Mouse (Mus musculus): ENCODE data around the gene Grip1. TPM values are rescaled to one million over a fixed set of nuclear protein-coding genes. Genes with fewer than 3 reads are reported as not detected.

Gene Grip1
- polyA plus RNA-seq, 1 experiment: 0.08 TPM

DNA sequence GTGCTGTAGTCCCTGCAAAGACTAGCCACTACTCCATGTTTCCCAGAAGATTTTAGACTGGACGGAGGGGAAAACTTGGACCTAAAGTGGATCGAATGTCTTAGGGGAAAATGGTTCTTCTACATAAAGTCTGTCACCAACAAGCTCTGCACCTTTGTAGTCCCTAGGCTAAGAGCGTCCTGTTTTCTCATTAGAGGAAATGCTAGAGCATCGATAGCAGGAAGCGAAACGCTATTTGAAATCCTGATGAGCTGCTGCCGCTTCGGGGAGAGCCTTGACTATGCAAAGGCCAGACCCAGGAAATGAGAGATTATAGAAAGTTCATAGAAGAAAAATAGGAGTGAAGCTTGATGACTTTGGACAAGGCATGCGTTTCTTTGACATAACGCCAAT is 671.8 kb downstream of the Grip1 start:
- Histone ChIP-seq H3K36me3 (ENCODE audit: control insufficient read depth, insufficient read depth) (no peaks in the 10 kb centered on the region), H3K27me3 (ENCODE audit: control insufficient read depth, insufficient read depth, insufficient read length) (peaks cover 8% of the 10 kb centered on the region), H3K79me2 (ENCODE audit: control insufficient read depth, insufficient read depth) (no peaks in the 10 kb centered on the region), H3K4me3 (no peak overlapping the region), H3ac (ENCODE audit: control insufficient read depth, insufficient read length) (no peak overlapping the region), H3K4me2 (ENCODE audit: low read depth) (no peak overlapping the region)
- TF ChIP-seq E2F4 (IDR thresholded peaks at IDR 0.05; ENCODE audit: insufficient read depth): no peak
- no peak for TF ChIP-seq POLR2A (IDR thresholded peaks at IDR 0.05; ENCODE audit: insufficient read length, low read depth)
- TF ChIP-seq SRF (IDR thresholded peaks at IDR 0.05; ENCODE audit: control insufficient read depth, insufficient read length, low read depth): no peak
- no peak for TF ChIP-seq USF1 (IDR thresholded peaks at IDR 0.05; ENCODE audit: low read depth)
- no peak for TF ChIP-seq MYOG (IDR thresholded peaks at IDR 0.05; ENCODE audit: control insufficient read depth in 1 of 3, insufficient read depth in 1 of 3, insufficient read length in 2 of 3, low read depth in 2 of 3)
- TF ChIP-seq POLR2AphosphoS2 (IDR thresholded peaks at IDR 0.05; ENCODE audit: insufficient read length, low read depth): no peak
- TF ChIP-seq REST (IDR thresholded peaks at IDR 0.05; ENCODE audit: insufficient read depth, insufficient read length): no peak

DNA sequence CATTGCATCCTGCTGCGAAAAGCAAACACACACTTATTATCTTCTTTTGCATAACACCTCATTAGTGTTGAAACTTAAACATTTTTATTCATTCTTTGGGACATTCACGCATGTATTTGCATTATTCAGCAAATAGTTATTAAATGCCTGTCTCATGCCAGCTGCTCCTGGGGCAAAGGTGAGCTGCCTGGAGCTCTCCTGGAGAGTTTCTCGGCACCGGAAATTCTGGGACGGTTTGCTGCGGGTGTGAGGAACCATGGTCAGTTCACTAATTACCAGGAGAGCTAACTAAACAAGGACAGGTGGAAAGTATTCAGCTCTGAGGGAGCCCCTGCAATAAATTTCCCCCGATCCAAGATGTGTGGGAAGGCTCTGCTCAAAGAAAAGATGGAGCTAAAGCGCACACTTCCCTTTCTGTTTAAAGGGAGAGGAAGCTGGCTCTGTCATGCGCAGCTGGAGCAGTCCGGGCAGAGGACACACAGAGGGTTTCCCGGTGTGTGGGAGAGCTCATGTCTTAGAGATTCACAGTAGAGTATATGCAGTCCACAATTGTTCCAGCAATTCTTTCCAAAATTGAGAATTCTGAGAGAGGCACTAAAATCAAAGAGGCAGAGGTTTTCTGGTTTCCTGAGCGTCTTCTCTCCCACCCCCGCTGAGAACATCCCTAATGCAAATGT is 675.1 kb downstream of the Grip1 start:
- Histone ChIP-seq H3ac (ENCODE audit: control insufficient read depth, insufficient read length) (no peak overlapping the region), H3K27me3 (ENCODE audit: control insufficient read depth, insufficient read depth, insufficient read length) (peaks cover 14% of the 10 kb centered on the region), H3K36me3 (ENCODE audit: control insufficient read depth, insufficient read depth) (no peaks in the 10 kb centered on the region), H3K4me3 (no peak overlapping the region), H3K4me2 (ENCODE audit: low read depth) (no peak overlapping the region), H3K79me2 (ENCODE audit: control insufficient read depth, insufficient read depth) (no peaks in the 10 kb centered on the region)
- TF ChIP-seq TCF12 (IDR thresholded peaks at IDR 0.05; ENCODE audit: insufficient read depth, poor library complexity, severe bottlenecking) (no peak), TCF3 (IDR thresholded peaks at IDR 0.05; ENCODE audit: insufficient read length, low read depth) (no peak), E2F4 (IDR thresholded peaks at IDR 0.05; ENCODE audit: insufficient read depth) (no peak), POLR2A (IDR thresholded peaks at IDR 0.05; ENCODE audit: insufficient read length, low read depth) (no peak), USF1 (IDR thresholded peaks at IDR 0.05; ENCODE audit: low read depth) (no peak)

DNA sequence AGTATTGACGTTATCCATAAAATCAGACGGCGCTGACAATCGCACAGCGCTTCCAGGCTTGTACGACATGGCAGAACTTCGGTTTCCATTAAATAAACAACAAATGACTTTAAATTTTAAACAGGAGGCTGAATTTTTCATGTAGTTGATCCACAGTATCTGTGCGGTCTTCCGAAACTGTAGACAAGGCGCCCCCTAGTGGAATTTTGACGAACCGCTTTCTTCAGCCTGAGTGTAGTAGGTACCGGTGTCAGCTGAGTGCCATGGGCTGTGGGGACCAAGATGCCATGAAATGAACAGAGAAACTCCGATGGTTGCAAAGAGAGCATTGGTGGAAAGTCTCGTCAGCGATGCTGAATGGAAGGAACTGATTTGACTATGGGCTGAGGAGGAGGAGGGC is 677.0 kb downstream of the Grip1 start:
- H3K36me3 ChIP-seq (ENCODE audit: control insufficient read depth, insufficient read depth): no peaks in the 10 kb centered on the region
- peaks cover 14% of the 10 kb centered on the region for H3K27me3 ChIP-seq (ENCODE audit: control insufficient read depth, insufficient read depth, insufficient read length)
- no peak overlapping the region for H3ac ChIP-seq (ENCODE audit: control insufficient read depth, insufficient read length)
- TF ChIP-seq MYOG (IDR thresholded peaks at IDR 0.05; ENCODE audit: control insufficient read depth in 1 of 3, insufficient read depth in 1 of 3, insufficient read length in 2 of 3, low read depth in 2 of 3): no peak
- TF ChIP-seq MYOD1 (IDR thresholded peaks at IDR 0.05; ENCODE audit: control insufficient read depth in 1 of 3, insufficient read length in 2 of 3, low read depth in 2 of 3): no peak
- H3K4me2 ChIP-seq (ENCODE audit: low read depth): no peak overlapping the region
- no peak overlapping the region for H3K4me3 ChIP-seq
- no peaks in the 10 kb centered on the region for H3K79me2 ChIP-seq (ENCODE audit: control insufficient read depth, insufficient read depth)

DNA sequence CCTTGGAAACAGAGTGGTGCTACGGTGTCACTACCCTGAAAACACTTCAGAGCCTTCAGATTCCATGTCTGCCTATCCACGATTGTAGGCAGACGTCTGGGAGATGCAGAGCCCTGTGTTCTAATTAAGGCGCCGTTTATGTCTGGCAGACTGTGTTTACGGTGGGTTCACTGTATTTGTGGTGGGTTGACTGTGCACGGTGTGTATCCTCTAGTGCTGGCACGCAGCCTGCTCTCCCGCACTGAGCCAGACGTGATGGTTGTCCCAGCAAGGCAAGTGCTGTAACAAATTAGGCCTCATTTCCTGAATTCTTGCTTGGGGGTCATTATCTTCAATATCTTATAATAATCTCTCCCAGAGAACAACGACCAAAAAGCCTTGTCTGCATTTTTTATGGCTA is 680.1 kb downstream of the Grip1 start:
- Histone ChIP-seq H3K79me2 (ENCODE audit: control insufficient read depth, insufficient read depth) (no peaks in the 10 kb centered on the region), H3K4me3 (no peak overlapping the region), H3K36me3 (ENCODE audit: control insufficient read depth, insufficient read depth) (no peaks in the 10 kb centered on the region), H3K4me2 (ENCODE audit: low read depth) (no peak overlapping the region), H3K27me3 (ENCODE audit: control insufficient read depth, insufficient read depth, insufficient read length) (peaks cover 6% of the 10 kb centered on the region), H3ac (ENCODE audit: control insufficient read depth, insufficient read length) (no peak overlapping the region)
- TF ChIP-seq E2F4 (IDR thresholded peaks at IDR 0.05; ENCODE audit: insufficient read depth) (no peak), CEBPB (IDR thresholded peaks at IDR 0.05; ENCODE audit: insufficient read depth, poor library complexity, severe bottlenecking) (no peak), TCF12 (IDR thresholded peaks at IDR 0.05; ENCODE audit: insufficient read depth, poor library complexity, severe bottlenecking) (no peak), POLR2A (IDR thresholded peaks at IDR 0.05; ENCODE audit: insufficient read length, low read depth) (no peak), TCF3 (IDR thresholded peaks at IDR 0.05; ENCODE audit: insufficient read length, low read depth) (no peak), MYOG (IDR thresholded peaks at IDR 0.05; ENCODE audit: control insufficient read depth in 1 of 3, insufficient read depth in 1 of 3, insufficient read length in 2 of 3, low read depth in 2 of 3) (no peak), USF1 (IDR thresholded peaks at IDR 0.05; ENCODE audit: low read depth) (no peak), MYOD1 (IDR thresholded peaks at IDR 0.05; ENCODE audit: control insufficient read depth in 1 of 3, insufficient read length in 2 of 3, low read depth in 2 of 3) (no peak), MAX (IDR thresholded peaks at IDR 0.05; ENCODE audit: low read depth) (no peak)

DNA sequence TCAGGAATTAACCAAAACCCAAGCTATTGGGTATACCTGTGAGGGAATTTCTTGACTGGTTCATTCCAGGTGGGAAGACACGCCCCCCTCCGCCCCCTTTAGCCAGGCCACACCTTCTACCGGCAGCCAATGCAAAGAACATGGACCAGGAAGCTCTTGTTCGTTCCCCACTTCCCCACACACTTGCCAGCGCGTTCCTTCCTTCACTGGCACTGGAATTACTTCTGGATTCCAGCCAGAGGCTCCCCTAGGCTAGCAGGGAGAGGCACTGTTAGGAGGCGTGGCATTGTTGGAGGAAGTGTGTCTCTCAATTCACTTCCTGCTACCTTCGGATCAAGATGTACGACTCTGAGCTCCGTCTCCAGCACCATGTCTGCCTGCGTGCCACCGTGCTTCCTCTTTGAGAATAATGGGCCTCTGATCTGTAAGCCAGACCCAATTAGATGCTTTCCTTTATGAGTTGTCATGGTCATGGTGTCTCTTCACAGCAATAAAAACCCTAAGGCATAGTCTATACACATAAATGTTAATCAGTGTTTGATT is 682.5 kb downstream of the Grip1 start:
- Histone ChIP-seq H3K4me2 (ENCODE audit: low read depth) (no peak overlapping the region), H3K4me3 (no peak overlapping the region), H3K27me3 (ENCODE audit: control insufficient read depth, insufficient read depth, insufficient read length) (peaks cover 6% of the 10 kb centered on the region), H3K79me2 (ENCODE audit: control insufficient read depth, insufficient read depth) (no peaks in the 10 kb centered on the region), H3K36me3 (ENCODE audit: control insufficient read depth, insufficient read depth) (no peaks in the 10 kb centered on the region), H3ac (ENCODE audit: control insufficient read depth, insufficient read length) (no peak overlapping the region)
- no peak for TF ChIP-seq MYOD1 (IDR thresholded peaks at IDR 0.05; ENCODE audit: control insufficient read depth in 1 of 3, insufficient read length in 2 of 3, low read depth in 2 of 3)
- no peak for TF ChIP-seq POLR2A (IDR thresholded peaks at IDR 0.05; ENCODE audit: insufficient read length, low read depth)
- no peak for TF ChIP-seq TCF3 (IDR thresholded peaks at IDR 0.05; ENCODE audit: insufficient read length, low read depth)
- TF ChIP-seq E2F4 (IDR thresholded peaks at IDR 0.05; ENCODE audit: insufficient read depth): no peak
- no peak for TF ChIP-seq TCF12 (IDR thresholded peaks at IDR 0.05; ENCODE audit: insufficient read depth, poor library complexity, severe bottlenecking)
- no peak for TF ChIP-seq USF1 (IDR thresholded peaks at IDR 0.05; ENCODE audit: low read depth)

Other genes with a start within 250 kb of the Grip1 start
- 30.8 TPM for gene Cand1, start 213.8 kb upstream of the Grip1 start, polyA plus RNA-seq (2012; fragmentation: generic; extraction: Trizol)

All from myocyte (in vitro differentiated cells).